Mouse (Mus musculus) G1E (cell line): ENCODE data around the gene Tmem202.

Experiments
- CTCF ChIP-seq: IDR thresholded peaks from 2 replicates; pipeline ENCODE4 v1.5.1; 2012; ENCODE audit warnings: low read depth, low read length, inconsistent platforms, mixed read lengths
- GATA1 ChIP-seq: IDR thresholded peaks from 2 replicates; pipeline ENCODE4 v1.6.1; 2012; ENCODE audit warnings: borderline replicate concordance, low read length, inconsistent platforms, mixed read lengths

GRCm38 (mm10) chr9:59469446-59469845, 70.2 kb downstream of the Tmem202 start:
- no peak for TF ChIP-seq CTCF
- TF ChIP-seq GATA1: no peak
